Mouse (Mus musculus): ENCODE measurements around the gene B4galt2. TPM values are rescaled to one million over a fixed set of nuclear protein-coding genes. Genes with fewer than 3 reads are reported as not detected.
A peak's percentile ranks its signal among the peaks of the same experiment; 100 is the strongest.

The B4galt2 gene
- total and polyA plus RNA-seq, 3 experiments, result 0.08 to 0.19 TPM; not detected in 1

DNA sequence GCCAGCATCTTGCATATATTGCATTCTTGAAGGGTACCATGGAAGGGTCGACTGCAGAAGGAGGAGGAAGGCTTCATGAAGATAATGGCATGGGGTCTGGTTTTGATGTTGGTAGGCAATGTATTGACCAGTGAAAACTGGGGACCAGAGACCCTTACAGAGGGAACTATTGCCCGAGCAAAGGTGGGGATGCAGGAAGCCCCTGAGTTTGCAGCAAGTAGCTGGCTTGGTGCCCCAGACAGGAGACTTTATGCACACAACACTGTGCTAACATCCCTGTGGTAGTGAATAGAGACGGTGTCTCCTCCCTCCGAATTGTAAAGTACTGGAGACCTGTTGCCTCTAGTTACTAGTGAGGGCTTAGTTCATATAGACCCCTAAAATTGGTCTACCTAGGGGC, 46.0 kb downstream of the B4galt2 start:
- no peak for DNase-seq (ENCODE audit: low read depth, low spot score)
- H3K4me1 ChIP-seq (ENCODE audit: control insufficient read depth in 1 of 2, insufficient read depth in 2 of 2, low read length in 2 of 2), result peaks cover 20 to 34% of the 10 kb centered on the region in 2 experiments
- TF ChIP-seq JUND (IDR thresholded peaks at IDR 0.05; ENCODE audit: low read depth, low read length) (no peak), USF1 (IDR thresholded peaks at IDR 0.05; ENCODE audit: low read depth, low read length) (no peak)
- H3K79me2 ChIP-seq (ENCODE audit: control insufficient read depth, insufficient read depth, low read length, poor library complexity), result peaks cover 3% of the 10 kb centered on the region; the same call in 1 of the 2 replicates
- H3K36me3 ChIP-seq (ENCODE audit: control insufficient read depth in 1 of 2, insufficient read depth in 2 of 2, low read length in 2 of 2), result peaks cover 0 to 26% of the 10 kb centered on the region in 2 experiments; a peak in 2 of 4 replicates
- H3K4me3 ChIP-seq (ENCODE audit: control insufficient read depth in 1 of 2, insufficient read depth in 1 of 2, low read depth in 2 of 2, low read length in 2 of 2), result no peak overlapping the region
- H3K27ac ChIP-seq (ENCODE audit: control insufficient read depth, low read depth, low read length), result no peak overlapping the region
- no peaks in the 10 kb centered on the region for H3K9me3 ChIP-seq (replicated peaks; ENCODE audit: insufficient read depth, low read length)
- H3K27me3 ChIP-seq (ENCODE audit: control insufficient read depth in 1 of 2, insufficient read depth in 2 of 2, low read length in 2 of 2), result no peaks in the 10 kb centered on the region
- no peak overlapping the region for H3K9ac ChIP-seq (ENCODE audit: control insufficient read depth, low read depth, low read length, poor library complexity, severe bottlenecking)

DNA sequence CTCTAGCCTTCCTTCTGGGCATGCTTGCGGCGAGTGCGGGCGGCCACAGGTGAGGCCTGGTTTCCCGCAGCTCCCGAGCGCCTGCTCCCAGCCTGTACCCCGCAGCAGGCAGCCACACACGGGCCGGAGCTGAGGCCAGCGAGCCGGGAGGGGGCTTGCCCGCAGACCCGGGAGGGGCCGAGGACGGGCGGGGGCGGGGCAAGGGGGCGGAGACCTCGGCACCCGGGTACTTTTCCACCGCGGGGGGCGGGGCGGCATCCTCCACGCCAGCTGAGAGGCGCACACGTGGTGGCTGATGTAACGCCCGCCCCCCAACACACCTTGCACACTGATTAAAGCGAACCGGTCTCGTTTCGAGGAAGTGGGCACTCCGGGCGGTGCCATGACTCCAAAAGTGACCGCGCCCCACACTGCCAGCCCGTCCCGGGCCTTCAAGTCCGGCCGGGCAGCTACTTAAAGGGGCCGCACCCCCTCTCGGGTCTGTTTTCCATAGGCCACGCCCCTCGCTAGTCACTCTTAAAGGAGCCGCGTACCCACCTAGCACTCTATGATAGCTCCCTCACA, 47.0 kb downstream of the B4galt2 start:
- Histone ChIP-seq H3K79me2 (ENCODE audit: control insufficient read depth, insufficient read depth, low read length, poor library complexity) (peaks cover 3% of the 10 kb centered on the region; the same call in 1 of the 2 replicates), H3K4me3 (ENCODE audit: control insufficient read depth in 1 of 2, insufficient read depth in 1 of 2, low read depth in 2 of 2, low read length in 2 of 2) (peak overlapping the region; percentile 65 to 100), H3K9ac (ENCODE audit: control insufficient read depth, low read depth, low read length, poor library complexity, severe bottlenecking) (peak overlapping the region; percentile 79), H3K4me1 (ENCODE audit: control insufficient read depth in 1 of 2, insufficient read depth in 2 of 2, low read length in 2 of 2) (peaks cover 29 to 43% of the 10 kb centered on the region in 2 experiments), H3K36me3 (ENCODE audit: control insufficient read depth in 1 of 2, insufficient read depth in 2 of 2, low read length in 2 of 2) (peaks cover 0 to 34% of the 10 kb centered on the region in 2 experiments; a peak in 2 of 4 replicates), H3K27ac (ENCODE audit: control insufficient read depth, low read depth, low read length) (peak overlapping the region; percentile 78), H3K27me3 (ENCODE audit: control insufficient read depth in 1 of 2, insufficient read depth in 2 of 2, low read length in 2 of 2) (no peaks in the 10 kb centered on the region), H3K9me3 (replicated peaks; ENCODE audit: insufficient read depth, low read length) (no peaks in the 10 kb centered on the region)
- DNase-seq (ENCODE audit: low read depth, low spot score), result peak; percentile 91
- TF ChIP-seq GABPA (IDR thresholded peaks at IDR 0.05; ENCODE audit: low read depth, low read length) (no peak), MYB (IDR thresholded peaks at IDR 0.05; ENCODE audit: low read depth, low read length) (no peak), MAFK (IDR thresholded peaks at IDR 0.05; ENCODE audit: borderline replicate concordance, low read depth, low read length) (no peak), POLR2AphosphoS5 (IDR thresholded peaks at IDR 0.05; ENCODE audit: borderline replicate concordance, low read depth, low read length) (no peak), NRF1 (IDR thresholded peaks at IDR 0.05; ENCODE audit: insufficient read depth, low read depth, low read length, poor library complexity, severe bottlenecking) (no peak), MAX (IDR thresholded peaks at IDR 0.05; ENCODE audit: low read length) (peak; percentile 92), ZC3H11A (IDR thresholded peaks at IDR 0.05; ENCODE audit: low read depth, low read length) (no peak), RAD21 (IDR thresholded peaks at IDR 0.05; ENCODE audit: low read depth, low read length) (no peak), UBTF (IDR thresholded peaks at IDR 0.05; ENCODE audit: borderline replicate concordance, insufficient read depth, low read depth, low read length) (no peak; the same call in 1 of the 2 replicates), HCFC1 (IDR thresholded peaks at IDR 0.05; ENCODE audit: low read depth, low read length) (peak; percentile 63; the same call in 1 of the 2 replicates), RCOR1 (IDR thresholded peaks at IDR 0.05; ENCODE audit: low read depth, low read length) (no peak), ETS1 (IDR thresholded peaks at IDR 0.05; ENCODE audit: low read depth, low read length) (peak; percentile 61), MXI1 (IDR thresholded peaks at IDR 0.05; ENCODE audit: low read depth, low read length) (peak; percentile 96), ZKSCAN1 (IDR thresholded peaks at IDR 0.05; ENCODE audit: low read depth, low read length) (no peak), USF2 (IDR thresholded peaks at IDR 0.05; ENCODE audit: borderline replicate concordance in 1 of 2, insufficient read depth in 1 of 2, low read depth in 1 of 2, low read length in 2 of 2) (no peak), POLR2AphosphoS2 (IDR thresholded peaks at IDR 0.05; ENCODE audit: low read length) (no peak; the same call in 1 of the 2 replicates), EP300 (IDR thresholded peaks at IDR 0.05; ENCODE audit: low read depth in 1 of 2, low read length in 2 of 2) (no peak), CHD2 (IDR thresholded peaks at IDR 0.05; ENCODE audit: low read length) (no peak), CHD1 (IDR thresholded peaks at IDR 0.05; ENCODE audit: low read depth, low read length) (no peak), SMC3 (IDR thresholded peaks at IDR 0.05; ENCODE audit: low read depth, low read length) (no peak), USF1 (IDR thresholded peaks at IDR 0.05; ENCODE audit: low read depth, low read length) (peak; percentile 76), GATA1 (IDR thresholded peaks at IDR 0.05; ENCODE audit: low read depth, low read length) (no peak), MEF2A (IDR thresholded peaks at IDR 0.05; ENCODE audit: extremely low read depth, insufficient replicate concordance, low read depth, low read length, poor library complexity, severe bottlenecking) (no peak), POLR2A (IDR thresholded peaks at IDR 0.05; ENCODE audit: control insufficient read depth in 1 of 2, insufficient read depth in 1 of 2, low read depth in 1 of 2, low read length in 2 of 2, poor library complexity in 1 of 2) (peak in 1 of 2 experiments; percentile 58; a peak in 1 of 4 replicates), TAL1 (IDR thresholded peaks at IDR 0.05; ENCODE audit: low read length) (no peak), NELFE (IDR thresholded peaks at IDR 0.05; ENCODE audit: low read depth, low read length) (0 out of 2 replicates have a peak, but pooled peaks have one; percentile 11), ELF1 (IDR thresholded peaks at IDR 0.05; ENCODE audit: low read depth, low read length) (no peak), MAZ (IDR thresholded peaks at IDR 0.05; ENCODE audit: low read depth, low read length) (no peak; the same call in 1 of the 2 replicates), E2F4 (IDR thresholded peaks at IDR 0.05; ENCODE audit: borderline replicate concordance, low read depth, low read length) (no peak)
